Mouse (Mus musculus) limb, embryonic 12.5 days (tissue): ENCODE measurements around the gene Atp5b. TPM values are rescaled to one million over a fixed set of nuclear protein-coding genes. Genes with fewer than 3 reads are reported as not detected.
A peak's percentile ranks its signal among the peaks of the same experiment; 100 is the strongest.

Source experiments
- ATAC-seq: fragments of 200-750 bp; cut with Nextera tagmentation; 2 replicates; pipeline ENCODE4 v1.8.0; 2017; ENCODE audit warnings: low read depth, moderate TSS enrichment; ENCODE audit not compliant: insufficient number of reproducible peaks, insufficient read depth, low FRiP score, low TSS enrichment
- H3K27ac ChIP-seq: fragments of 300-500 bp; sonication (generic); 2 replicates; pipeline ENCODE4 v1.5.1; 2016; ENCODE audit warnings: mild to moderate bottlenecking, moderate library complexity
- H3K27me3 ChIP-seq: fragments of 300-500 bp; sonication (generic); 2 replicates; pipeline ENCODE4 v1.6.1; 2016; ENCODE audit warnings: mild to moderate bottlenecking, moderate library complexity
- H3K36me3 ChIP-seq: fragments of 300-500 bp; sonication (generic); 2 replicates; pipeline ENCODE4 v1.6.1; 2016; ENCODE audit warnings: mild to moderate bottlenecking, moderate library complexity
- H3K4me1 ChIP-seq: fragments of 300-500 bp; sonication (generic); replicated peaks from 2 replicates; pipeline ENCODE4 v1.6.1; 2016
- H3K4me2 ChIP-seq: fragments of 300-500 bp; sonication (generic); 2 replicates; pipeline ENCODE4 v1.6.1; 2016; ENCODE audit warnings: mild to moderate bottlenecking, moderate library complexity
- H3K4me3 ChIP-seq: fragments of 300-500 bp; sonication (generic); replicated peaks from 2 replicates; pipeline ENCODE4 v1.5.1; 2016; ENCODE audit warnings: mild to moderate bottlenecking
- H3K9ac ChIP-seq: fragments of 300-500 bp; sonication (generic); replicated peaks from 2 replicates; pipeline ENCODE4 v1.6.1; 2016; ENCODE audit warnings: mild to moderate bottlenecking, moderate library complexity
- H3K9me3 ChIP-seq: fragments of 300-500 bp; sonication (generic); 2 replicates; pipeline ENCODE4 v1.6.1; 2016; ENCODE audit warnings: mild to moderate bottlenecking, moderate library complexity
- WGBS: fragments of 180-500 bp; shearing (Covaris S2); methylation state at CpG from one replicate; pipeline ENCODE4 v1.1.7; 2016; 5-methylcytosine and 5-hydroxymethylcytosine counted together
- polyA plus RNA-seq: library from polyadenylated mRNA; unstranded; fragments of >200 nt; fragmentation: Nextera tagmentation; extraction: Ambion mirVana; gene quantifications from 2 replicates; pipeline ENCODE4 v1.2.1, GENCODE M21; 2016

Atp5b gene
- 2,018 and 2,026 TPM in 2 replicates for polyA plus RNA-seq

DNA sequence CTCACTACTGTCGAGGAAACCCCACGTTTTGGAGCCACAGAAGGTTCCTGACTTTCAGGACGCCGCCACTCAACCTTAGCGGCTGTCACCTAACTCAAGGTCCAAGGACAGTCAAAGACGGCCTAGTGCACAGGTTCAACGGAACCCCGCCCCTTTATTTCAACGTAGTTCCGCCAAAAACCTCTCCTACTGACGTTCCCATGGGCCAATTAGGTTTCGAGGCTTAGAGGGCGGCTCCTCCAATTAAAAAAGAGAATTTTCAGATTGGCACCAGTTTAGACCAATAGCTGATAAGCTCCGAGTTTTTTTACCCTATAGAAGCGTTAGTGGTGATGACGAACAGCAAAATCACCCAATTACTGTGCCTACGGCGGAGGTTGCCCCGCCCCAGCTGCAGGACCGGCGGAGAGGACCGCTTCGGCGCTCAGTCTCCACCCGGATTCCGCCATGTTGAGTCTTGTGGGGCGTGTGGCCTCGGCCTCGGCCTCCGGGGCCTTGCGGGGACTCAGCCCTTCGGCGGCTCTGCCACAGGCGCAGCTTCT, at the start of gene Atp5b:
TSS of gene Atp5b (plus strand) at position 394 of the 542 bp plus-strand sequence.
- peak within 1 kb of the TSS; percentile 73 for H3K27ac ChIP-seq
- peak within 1 kb of the TSS; percentile 96 for H3K4me2 ChIP-seq
- no peaks in the 10 kb centered on the region for H3K27me3 ChIP-seq
- peaks cover 40% of the 10 kb centered on the region for H3K36me3 ChIP-seq
- ATAC-seq = peak; percentile 97
- under 1% methylated on average over 34 of the region's 34 CpGs for WGBS
- peaks cover 16% of the 10 kb centered on the region for H3K4me1 ChIP-seq
- H3K9ac ChIP-seq = peak within 1 kb of the TSS; percentile 97
- no peaks in the 10 kb centered on the region for H3K9me3 ChIP-seq
- H3K4me3 ChIP-seq = peak within 1 kb of the TSS; percentile 96

DNA sequence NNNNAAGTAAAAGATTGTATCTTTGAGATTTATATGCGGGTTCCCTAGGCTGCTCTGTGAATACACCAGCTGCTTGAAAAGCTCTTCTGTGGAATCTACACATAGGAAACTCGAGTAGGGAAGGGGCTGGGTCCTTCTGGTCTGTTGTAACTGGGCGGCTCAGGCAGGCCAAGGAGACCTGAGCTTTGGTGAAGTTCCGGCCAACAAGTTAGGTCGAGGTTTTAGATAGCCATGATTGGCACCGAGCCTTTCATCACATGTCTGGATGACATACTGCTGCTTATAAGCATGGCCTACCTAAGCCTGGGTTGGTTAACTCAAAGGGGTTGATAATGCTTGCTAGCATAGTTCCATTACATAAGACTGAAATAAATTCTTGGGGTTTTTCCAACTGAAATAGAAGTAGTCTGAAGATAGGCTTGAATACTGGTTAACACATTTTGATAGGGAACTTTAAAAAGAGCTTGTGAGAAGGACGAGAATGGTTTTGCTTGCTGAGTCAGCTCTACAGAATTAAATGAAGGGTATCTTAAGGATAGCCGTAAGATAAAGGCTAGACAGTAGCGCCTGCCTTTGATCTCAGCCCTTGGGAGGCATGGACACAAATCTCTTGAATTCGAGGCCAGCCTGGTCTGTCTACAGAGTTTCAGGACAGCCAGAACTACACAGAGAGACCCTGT, 46.2 kb upstream of the Atp5b start:
- H3K9ac ChIP-seq = peak overlapping the region; percentile 98
- no peaks in the 10 kb centered on the region for H3K27me3 ChIP-seq
- WGBS = 4% methylated on average over 10 of the region's 10 CpGs
- H3K4me2 ChIP-seq = peak overlapping the region; percentile 77
- H3K4me1 ChIP-seq = peaks cover 37% of the 10 kb centered on the region
- H3K27ac ChIP-seq = peak overlapping the region; percentile 96; the same call in 1 of the 2 replicates
- no peak for ATAC-seq
- peak overlapping the region; percentile 95 for H3K4me3 ChIP-seq
- H3K36me3 ChIP-seq = peaks cover 42% of the 10 kb centered on the region
- no peaks in the 10 kb centered on the region for H3K9me3 ChIP-seq

DNA sequence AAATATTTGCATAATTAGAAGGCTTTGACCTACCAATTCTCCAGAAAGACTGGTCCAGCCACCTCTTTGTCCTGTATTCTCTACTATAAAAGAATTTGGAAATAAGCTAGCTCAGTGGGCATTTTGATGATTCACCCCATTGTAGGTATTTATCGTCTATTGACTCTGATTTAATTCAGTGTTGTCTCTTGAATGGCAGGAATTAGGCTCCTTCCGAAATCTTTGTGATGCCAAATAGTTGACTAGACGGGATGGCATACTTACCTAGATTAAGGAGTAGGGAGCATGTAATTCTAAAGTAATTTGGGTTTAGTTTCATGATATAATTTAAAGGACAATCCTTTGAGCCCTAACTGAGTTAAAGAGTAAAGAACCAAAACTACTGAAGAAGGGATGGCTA, 45.2 kb upstream of the Atp5b start:
- 83% methylated on average over 3 of the region's 3 CpGs for WGBS
- Histone ChIP-seq H3K4me3 (0 out of 2 replicates have a peak overlapping the region, but pooled peaks have one; percentile 0), H3K9me3 (no peaks in the 10 kb centered on the region), H3K4me1 (peaks cover 37% of the 10 kb centered on the region), H3K4me2 (peak overlapping the region; percentile 77), H3K9ac (no peak overlapping the region), H3K27ac (no peak overlapping the region), H3K27me3 (no peaks in the 10 kb centered on the region), H3K36me3 (peaks cover 51% of the 10 kb centered on the region)
- no peak for ATAC-seq

DNA sequence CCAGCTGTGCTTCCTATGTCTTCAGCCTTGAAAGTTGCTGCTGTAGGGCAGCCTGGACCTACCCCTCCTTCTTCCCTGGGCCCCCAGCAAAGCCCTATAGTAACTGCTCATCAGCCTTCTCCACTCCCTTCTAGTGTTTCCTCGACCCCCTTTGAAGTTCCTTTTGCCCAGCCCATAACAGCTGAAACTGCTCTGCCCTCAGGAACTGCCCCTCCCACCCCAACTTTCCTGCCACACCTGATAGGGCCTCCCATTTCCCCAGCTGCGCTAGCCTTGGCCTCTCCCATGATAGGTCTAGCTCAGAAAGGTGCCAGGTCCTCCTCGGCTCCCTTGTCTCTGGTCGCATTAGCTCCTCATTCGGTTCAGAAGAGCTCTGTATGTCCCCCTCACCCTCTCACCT, 43.9 kb upstream of the Atp5b start:
- H3K4me2 ChIP-seq = no peak overlapping the region

DNA sequence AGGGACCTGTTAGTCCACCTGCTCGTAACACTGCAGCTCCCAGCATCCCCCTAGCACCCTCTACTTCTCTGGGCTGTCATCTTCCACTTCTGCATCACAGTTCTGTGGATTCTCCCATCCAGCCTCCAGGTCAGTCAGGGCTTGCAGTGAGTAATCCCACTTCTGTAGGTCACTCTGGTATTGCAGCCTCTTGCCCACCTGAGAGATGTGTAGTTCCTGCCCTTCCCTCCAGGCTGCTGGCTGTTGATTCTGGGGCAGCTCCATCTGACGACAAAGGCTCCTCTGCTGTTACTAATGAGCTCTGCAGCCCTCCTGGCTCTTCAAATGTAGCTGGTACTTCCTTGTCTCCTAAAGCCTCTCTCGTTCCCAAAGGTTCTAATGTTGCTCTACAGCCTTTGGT, 43.2 kb upstream of the Atp5b start:
- peaks cover 70% of the 10 kb centered on the region for H3K36me3 ChIP-seq
- no peak for ATAC-seq
- no peak overlapping the region; the same call in 1 of the 2 replicates for H3K27ac ChIP-seq
- H3K9ac ChIP-seq = no peak overlapping the region; the same call in 1 of the 2 replicates
- H3K4me2 ChIP-seq = no peak overlapping the region
- no peak overlapping the region for H3K4me3 ChIP-seq
- no peaks in the 10 kb centered on the region for H3K27me3 ChIP-seq
- H3K4me1 ChIP-seq = peaks cover 34% of the 10 kb centered on the region
- WGBS = 75% methylated on average over 3 of the region's 3 CpGs
- H3K9me3 ChIP-seq = no peaks in the 10 kb centered on the region

More for the DNA sequence above, 43.9 kb upstream of the Atp5b start:
- no peaks in the 10 kb centered on the region for H3K27me3 ChIP-seq
- peaks cover 37% of the 10 kb centered on the region for H3K4me1 ChIP-seq
- peaks cover 63% of the 10 kb centered on the region for H3K36me3 ChIP-seq
- H3K9ac ChIP-seq = no peak overlapping the region; the same call in 1 of the 2 replicates
- ATAC-seq = no peak
- H3K4me3 ChIP-seq = peak overlapping the region; percentile 13; the same call in 1 of the 2 replicates
- no peaks in the 10 kb centered on the region for H3K9me3 ChIP-seq
- WGBS = 44% methylated on average over 5 of the region's 5 CpGs
- H3K27ac ChIP-seq = no peak overlapping the region; the same call in 1 of the 2 replicates

DNA sequence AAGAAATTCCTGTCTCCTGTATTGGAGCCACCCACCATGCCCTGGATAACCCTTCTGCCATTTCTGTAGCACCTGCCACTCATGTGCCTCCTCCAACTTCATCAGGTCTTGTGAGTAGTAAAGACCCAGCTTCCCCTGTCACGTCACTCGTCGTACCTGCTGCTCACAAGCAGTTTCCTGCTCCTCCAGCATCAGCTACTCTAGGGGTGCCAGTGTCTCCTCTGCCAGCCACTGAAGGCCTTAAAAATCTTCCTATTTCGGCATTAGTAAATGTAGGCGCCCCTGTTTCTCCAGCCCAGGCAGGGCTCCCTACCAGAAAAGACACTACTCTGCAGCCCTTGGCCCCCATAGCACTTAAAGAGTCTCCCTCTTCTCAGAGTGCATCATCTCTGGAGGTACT, 42.8 kb upstream of the Atp5b start:
- H3K4me1 ChIP-seq = peaks cover 34% of the 10 kb centered on the region
- H3K36me3 ChIP-seq = peaks cover 75% of the 10 kb centered on the region
- H3K27ac ChIP-seq = no peak overlapping the region
- no peak for ATAC-seq
- no peak overlapping the region for H3K4me2 ChIP-seq
- no peaks in the 10 kb centered on the region for H3K27me3 ChIP-seq
- H3K9me3 ChIP-seq = no peaks in the 10 kb centered on the region
- WGBS = 92% methylated on average over 5 of the region's 5 CpGs
- H3K9ac ChIP-seq = no peak overlapping the region
- H3K4me3 ChIP-seq = 0 out of 2 replicates have a peak overlapping the region, but pooled peaks have one; percentile 2

DNA sequence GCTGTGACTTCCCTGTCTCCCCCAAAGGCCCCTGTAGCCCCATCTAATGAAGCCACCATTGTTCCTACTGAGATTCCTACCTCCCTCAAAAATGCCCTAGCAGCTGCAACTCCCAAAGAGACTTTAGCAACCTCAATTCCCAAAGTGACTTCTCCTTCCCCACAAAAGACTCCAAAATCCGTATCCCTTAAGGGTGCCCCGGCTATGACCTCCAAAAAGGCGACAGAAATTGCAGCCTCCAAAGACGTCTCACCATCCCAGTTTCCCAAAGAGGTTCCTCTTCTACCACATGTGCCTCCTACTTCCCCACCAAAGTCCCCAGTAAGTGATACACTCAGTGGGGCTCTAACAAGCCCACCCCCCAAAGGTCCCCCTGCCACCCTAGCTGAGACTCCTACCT, 41.4 kb upstream of the Atp5b start:
- Histone ChIP-seq H3K4me3 (no peak overlapping the region), H3K9me3 (no peaks in the 10 kb centered on the region), H3K4me1 (peaks cover 34% of the 10 kb centered on the region), H3K4me2 (no peak overlapping the region), H3K27me3 (no peaks in the 10 kb centered on the region), H3K27ac (no peak overlapping the region), H3K36me3 (peaks cover 88% of the 10 kb centered on the region), H3K9ac (no peak overlapping the region)
- no peak for ATAC-seq
- 79% methylated on average over 4 of the region's 4 CpGs for WGBS

DNA sequence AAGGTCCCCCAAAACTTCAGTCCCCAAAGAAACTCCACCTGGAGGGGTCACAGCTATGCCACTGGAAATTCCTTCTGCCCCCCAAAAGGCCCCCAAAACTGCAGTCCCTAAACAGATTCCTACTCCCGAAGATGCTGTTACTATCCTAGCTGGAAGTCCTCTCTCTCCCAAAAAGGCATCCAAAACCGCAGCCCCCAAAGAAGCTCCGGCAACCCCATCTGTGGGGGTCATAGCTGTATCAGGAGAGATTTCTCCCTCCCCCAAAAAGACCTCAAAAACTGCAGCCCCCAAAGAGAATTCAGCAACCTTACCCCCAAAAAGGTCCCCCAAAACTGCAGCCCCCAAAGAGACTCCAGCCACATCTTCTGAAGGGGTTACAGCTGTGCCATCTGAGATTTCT, 40.6 kb upstream of the Atp5b start:
- no peaks in the 10 kb centered on the region for H3K9me3 ChIP-seq
- ATAC-seq = no peak
- H3K27me3 ChIP-seq = no peaks in the 10 kb centered on the region
- H3K27ac ChIP-seq = no peak overlapping the region
- WGBS = 96% methylated on average over 3 of the region's 3 CpGs
- H3K4me3 ChIP-seq = no peak overlapping the region
- H3K9ac ChIP-seq = no peak overlapping the region; the same call in 1 of the 2 replicates
- H3K4me1 ChIP-seq = peaks cover 27% of the 10 kb centered on the region
- H3K36me3 ChIP-seq = peaks cover 95% of the 10 kb centered on the region
- H3K4me2 ChIP-seq = no peak overlapping the region

DNA sequence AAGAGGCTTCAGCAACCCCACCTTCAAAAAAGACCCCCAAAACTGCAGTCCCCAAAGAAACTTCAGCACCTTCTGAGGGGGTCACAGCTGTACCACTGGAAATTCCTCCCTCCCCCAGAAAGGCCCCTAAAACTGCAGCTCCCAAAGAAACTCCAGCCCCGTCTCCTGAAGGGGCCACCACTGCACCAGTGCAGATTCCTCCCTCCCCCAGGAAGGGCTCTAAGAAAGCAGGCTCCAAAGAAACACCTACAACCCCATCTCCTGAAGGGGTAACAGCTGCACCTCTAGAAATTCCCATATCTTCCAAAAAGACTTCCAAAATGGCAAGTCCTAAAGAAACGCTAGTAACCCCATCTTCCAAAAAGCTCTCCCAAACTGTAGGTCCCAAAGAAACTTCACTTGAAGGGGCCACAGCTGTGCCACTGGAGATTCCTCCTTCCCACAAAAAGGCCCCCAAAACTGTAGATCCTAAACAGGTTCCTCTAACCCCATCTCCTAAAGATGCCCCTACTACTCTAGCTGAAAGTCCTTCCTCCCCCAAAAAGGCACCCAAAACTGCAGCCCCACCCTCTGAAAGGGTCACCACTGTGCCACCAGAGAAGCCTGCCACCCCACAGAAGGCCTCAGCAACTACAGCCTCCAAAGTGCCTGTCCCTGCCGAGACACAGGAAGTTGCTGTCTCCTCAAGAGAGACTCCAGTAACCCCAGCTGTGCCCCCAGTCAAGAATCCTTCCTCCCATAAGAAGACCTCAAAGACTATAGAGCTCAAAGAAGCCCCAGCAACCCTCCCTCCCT, 39.8 kb upstream of the Atp5b start:
- ATAC-seq = no peak
- WGBS = 73% methylated on average over 3 of the region's 3 CpGs
- peaks cover 22% of the 10 kb centered on the region for H3K4me1 ChIP-seq
- H3K4me2 ChIP-seq = no peak overlapping the region
- 0 out of 2 replicates have a peak overlapping the region, but pooled peaks have one; percentile 37 for H3K27ac ChIP-seq
- no peaks in the 10 kb centered on the region for H3K27me3 ChIP-seq
- no peak overlapping the region for H3K9ac ChIP-seq
- peaks cover 99% of the 10 kb centered on the region for H3K36me3 ChIP-seq
- H3K9me3 ChIP-seq = no peaks in the 10 kb centered on the region
- H3K4me3 ChIP-seq = no peak overlapping the region

DNA sequence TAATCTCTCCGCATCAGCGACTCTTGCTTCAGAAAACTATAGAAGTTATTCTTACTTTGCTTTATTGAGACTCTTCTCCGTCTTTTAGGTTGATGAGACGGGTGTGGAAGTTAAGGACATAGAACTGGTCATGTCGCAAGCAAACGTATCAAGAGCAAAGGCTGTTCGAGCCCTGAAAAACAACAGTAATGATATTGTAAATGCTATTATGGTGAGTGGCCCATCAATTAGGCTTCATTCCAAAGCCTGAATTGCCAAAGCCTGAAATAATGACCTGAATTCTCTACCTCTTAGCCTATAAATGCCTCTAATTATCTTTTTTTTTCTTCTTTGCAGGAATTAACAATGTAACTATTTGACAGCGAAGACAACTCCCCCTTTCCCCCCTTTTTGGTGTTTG, 34.9 kb upstream of the Atp5b start:
- no peak for ATAC-seq
- 95% methylated on average over 8 of the region's 8 CpGs for WGBS
- Histone ChIP-seq H3K4me1 (no peaks in the 10 kb centered on the region), H3K27ac (no peak overlapping the region), H3K36me3 (peaks cover 86% of the 10 kb centered on the region), H3K27me3 (no peaks in the 10 kb centered on the region), H3K4me2 (no peak overlapping the region), H3K9ac (no peak overlapping the region), H3K4me3 (no peak overlapping the region), H3K9me3 (no peaks in the 10 kb centered on the region)

DNA sequence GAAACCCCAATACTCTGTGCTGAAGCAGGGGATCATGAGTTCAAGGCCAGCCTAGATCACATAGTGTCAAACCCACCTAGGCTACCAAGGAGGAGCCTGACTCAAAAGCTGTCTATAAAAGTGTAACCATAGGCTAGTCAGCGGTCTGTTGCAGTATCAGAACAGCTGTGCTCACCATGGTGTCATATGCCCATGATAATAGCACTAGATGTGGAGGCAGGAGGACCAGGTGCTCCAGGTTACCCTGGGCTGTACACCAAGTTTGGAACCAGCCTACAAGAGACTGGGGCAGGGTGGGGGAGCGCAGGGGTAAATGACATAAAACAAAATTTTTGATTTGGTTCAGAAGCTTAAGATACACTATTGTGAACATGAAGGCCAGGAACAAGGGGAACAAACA, 33.3 kb upstream of the Atp5b start:
- Histone ChIP-seq H3K4me2 (no peak overlapping the region), H3K9me3 (no peaks in the 10 kb centered on the region), H3K9ac (no peak overlapping the region), H3K4me1 (no peaks in the 10 kb centered on the region), H3K4me3 (no peak overlapping the region), H3K27me3 (no peaks in the 10 kb centered on the region), H3K27ac (no peak overlapping the region), H3K36me3 (peaks cover 70% of the 10 kb centered on the region)
- 94% methylated on average over 2 of the region's 2 CpGs for WGBS
- no peak for ATAC-seq
